Mouse (Mus musculus): ENCODE data around the gene Dtnbp1. TPM values are rescaled to one million over a fixed set of nuclear protein-coding genes. Genes with fewer than 3 reads are reported as not detected.

The Dtnbp1 gene
- polyA plus RNA-seq, 1 experiment: 63.7 TPM

DNA sequence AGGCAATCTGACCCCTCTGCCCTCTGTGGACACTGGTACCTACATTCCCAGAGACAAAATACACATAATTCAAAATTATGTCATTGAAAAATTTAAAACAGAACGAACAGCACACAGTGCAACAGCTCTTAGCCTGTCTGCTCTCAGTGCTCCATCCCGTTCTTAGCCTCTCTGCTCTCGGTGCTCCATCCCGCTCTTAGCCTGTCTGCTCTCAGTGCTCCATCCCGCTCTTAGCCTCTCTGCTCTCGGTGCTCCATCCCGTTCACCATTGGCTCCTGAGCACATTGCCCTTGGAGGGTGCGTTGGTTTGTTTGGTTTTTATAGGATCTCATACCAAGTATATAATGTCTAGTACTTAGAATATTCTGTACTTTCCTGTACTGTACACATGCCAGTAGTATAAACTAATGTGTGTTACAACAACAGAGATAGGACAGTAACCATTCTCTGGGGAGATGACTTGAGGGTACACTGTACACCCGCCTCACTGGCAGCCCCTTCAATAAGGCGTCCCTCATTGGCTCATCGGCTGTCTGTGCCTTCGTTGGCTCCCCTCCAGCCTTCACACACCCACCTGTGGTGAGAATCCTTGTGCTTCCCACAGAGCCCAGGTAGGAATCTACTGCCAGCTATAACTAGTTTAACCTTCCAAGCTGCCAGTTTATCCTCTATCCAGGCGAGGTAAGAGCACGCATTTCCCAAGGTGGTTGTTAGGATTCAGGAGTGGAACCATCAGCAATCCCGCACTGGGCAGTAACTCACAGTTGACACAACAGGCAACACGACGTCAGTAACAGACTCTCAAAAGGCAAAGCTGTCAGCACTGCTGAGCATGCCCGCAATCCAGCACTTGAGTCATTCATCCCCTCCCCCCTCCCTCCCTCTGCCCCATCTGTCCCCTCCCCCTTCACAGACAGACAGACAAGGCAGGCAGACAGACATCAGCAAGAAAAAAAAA is 69.4 kb downstream of the Dtnbp1 start:
- Histone ChIP-seq H3K4me3 (replicated peaks) (no peak overlapping the region), H3K9me3 (no peaks in the 10 kb centered on the region), H3K4me1 (peaks cover 74% of the 10 kb centered on the region), H3K27me3 (replicated peaks) (no peaks in the 10 kb centered on the region), H3K36me3 (replicated peaks; ENCODE audit: low read length) (peaks cover 84% of the 10 kb centered on the region)
- no peak for TF ChIP-seq FLI1 (IDR thresholded peaks at IDR 0.05; ENCODE audit: low read length)
- no peak for TF ChIP-seq GATA1 (IDR thresholded peaks at IDR 0.05; ENCODE audit: borderline replicate concordance, low read length)

- TF ChIP-seq GATA1 (IDR thresholded peaks at IDR 0.05; ENCODE audit: borderline replicate concordance, low read length) (no peak), FLI1 (IDR thresholded peaks at IDR 0.05; ENCODE audit: low read length) (no peak)
- H3K36me3 ChIP-seq (replicated peaks; ENCODE audit: low read length): peaks cover 95% of the 10 kb centered on the region
Measured at GRCm38 (mm10) chr13:44926311-44926710, 75.6 kb downstream of the Dtnbp1 start.

DNA sequence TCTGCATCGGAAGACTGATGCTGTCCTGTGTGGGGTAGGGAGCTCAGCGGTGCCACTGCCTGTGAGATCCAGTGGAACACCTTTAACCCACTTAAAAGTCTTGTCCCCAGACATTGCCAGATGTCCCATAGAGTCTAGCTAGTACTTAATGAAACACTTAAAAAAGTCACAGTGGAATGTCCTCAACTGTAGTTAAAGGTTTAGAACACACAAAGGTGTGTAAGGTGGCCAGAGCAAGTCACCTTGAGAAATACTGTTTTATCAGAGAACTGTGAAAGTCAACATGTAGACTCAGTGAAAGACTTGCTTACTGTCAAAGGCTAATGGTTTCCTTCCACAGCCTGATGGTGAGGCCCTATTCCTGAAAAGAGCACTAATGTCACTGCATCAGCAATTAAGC is 76.8 kb downstream of the Dtnbp1 start:
- no peak for TF ChIP-seq FLI1 (IDR thresholded peaks at IDR 0.05; ENCODE audit: low read length)
- TF ChIP-seq GATA1 (IDR thresholded peaks at IDR 0.05; ENCODE audit: borderline replicate concordance, low read length): no peak
- Histone ChIP-seq H3K27me3 (replicated peaks) (no peaks in the 10 kb centered on the region), H3K9me3 (no peaks in the 10 kb centered on the region), H3K36me3 (replicated peaks; ENCODE audit: low read length) (peaks cover 95% of the 10 kb centered on the region), H3K4me3 (replicated peaks) (no peak overlapping the region), H3K4me1 (peaks cover 71% of the 10 kb centered on the region)

More at GRCm38 (mm10) chr13:44926311-44926710, 75.6 kb downstream of the Dtnbp1 start:
- Histone ChIP-seq H3K4me3 (replicated peaks) (no peak overlapping the region), H3K4me1 (peaks cover 77% of the 10 kb centered on the region), H3K9me3 (no peaks in the 10 kb centered on the region), H3K27me3 (replicated peaks) (no peaks in the 10 kb centered on the region)

DNA sequence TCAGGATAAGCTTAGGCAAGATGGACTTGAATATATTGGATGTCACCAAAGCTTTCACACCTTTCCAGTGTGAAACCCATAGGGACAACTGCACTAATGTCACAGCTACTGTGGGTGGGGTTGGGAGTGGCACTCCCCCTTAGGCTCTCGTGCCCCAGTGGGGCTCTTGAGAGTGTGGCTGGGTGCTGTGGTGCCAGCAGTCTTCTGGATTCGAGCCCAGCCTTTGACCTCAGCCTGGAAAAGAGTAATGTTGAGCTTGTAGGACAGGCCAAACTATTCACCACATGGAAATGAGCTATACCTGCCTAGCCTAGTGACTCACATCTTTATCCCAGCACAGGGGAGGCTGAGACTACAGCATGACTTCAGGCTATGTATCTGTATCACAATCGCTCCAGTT is 77.9 kb downstream of the Dtnbp1 start:
- Histone ChIP-seq H3K9me3 (no peaks in the 10 kb centered on the region), H3K4me1 (peaks cover 65% of the 10 kb centered on the region), H3K27me3 (replicated peaks) (no peaks in the 10 kb centered on the region), H3K36me3 (replicated peaks; ENCODE audit: low read length) (peaks cover 97% of the 10 kb centered on the region), H3K4me3 (replicated peaks) (no peak overlapping the region)
- TF ChIP-seq FLI1 (IDR thresholded peaks at IDR 0.05; ENCODE audit: low read length) (no peak), GATA1 (IDR thresholded peaks at IDR 0.05; ENCODE audit: borderline replicate concordance, low read length) (no peak)

- Histone ChIP-seq H3K4me3 (replicated peaks) (no peak overlapping the region), H3K36me3 (replicated peaks; ENCODE audit: low read length) (peaks cover 98% of the 10 kb centered on the region)
- no peak for TF ChIP-seq FLI1 (IDR thresholded peaks at IDR 0.05; ENCODE audit: low read length)
- no peak for TF ChIP-seq GATA1 (IDR thresholded peaks at IDR 0.05; ENCODE audit: borderline replicate concordance, low read length)
Measured at GRCm38 (mm10) chr13:44921721-44922120, 80.2 kb downstream of the Dtnbp1 start.

DNA sequence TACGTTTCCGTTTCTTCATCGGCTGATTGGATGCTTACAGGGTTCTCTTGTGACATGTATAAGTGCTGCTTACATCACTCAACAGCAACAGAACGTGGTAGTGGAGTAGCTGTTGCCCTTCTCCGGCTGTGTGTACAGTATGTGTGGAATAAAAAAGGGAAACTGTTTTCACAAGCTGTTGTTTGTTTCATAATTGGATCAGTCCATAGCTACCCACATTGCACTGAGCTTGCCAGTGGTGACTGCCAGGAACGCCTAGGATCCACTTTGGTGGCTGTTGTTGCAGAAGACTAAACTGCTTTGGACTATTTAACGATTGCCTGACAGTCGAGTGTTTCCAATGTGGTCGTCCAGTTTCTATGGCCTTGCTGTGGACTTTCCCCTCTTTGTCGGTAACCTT is 80.9 kb downstream of the Dtnbp1 start:
- Histone ChIP-seq H3K4me3 (replicated peaks) (no peak overlapping the region), H3K4me1 (peaks cover 60% of the 10 kb centered on the region), H3K36me3 (replicated peaks; ENCODE audit: low read length) (peaks cover 100% of the 10 kb centered on the region), H3K27me3 (replicated peaks) (no peaks in the 10 kb centered on the region), H3K9me3 (no peaks in the 10 kb centered on the region)
- no peak for TF ChIP-seq GATA1 (IDR thresholded peaks at IDR 0.05; ENCODE audit: borderline replicate concordance, low read length)
- no peak for TF ChIP-seq FLI1 (IDR thresholded peaks at IDR 0.05; ENCODE audit: low read length)

More at GRCm38 (mm10) chr13:44921721-44922120, 80.2 kb downstream of the Dtnbp1 start:
- Histone ChIP-seq H3K4me1 (peaks cover 62% of the 10 kb centered on the region), H3K27me3 (replicated peaks) (no peaks in the 10 kb centered on the region), H3K9me3 (no peaks in the 10 kb centered on the region)

DNA sequence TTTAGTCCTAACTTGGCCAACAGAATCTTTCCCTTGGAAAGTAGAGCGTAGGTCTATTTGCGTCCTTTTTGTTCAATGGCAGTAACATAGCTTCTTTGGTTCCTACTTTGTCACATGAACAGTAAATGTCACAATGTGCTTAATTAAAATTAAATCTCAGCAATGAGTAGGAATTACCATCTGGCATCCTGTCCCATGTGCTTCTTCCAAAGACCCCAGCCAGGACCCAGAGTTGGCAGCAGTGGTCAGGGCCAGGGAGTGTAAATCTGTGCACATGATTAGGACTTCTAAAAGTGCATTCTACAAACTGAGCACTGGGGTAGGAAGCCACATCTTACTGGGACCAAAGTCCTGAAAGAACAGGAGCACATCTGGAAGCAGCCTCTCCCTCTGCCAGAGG is 83.7 kb downstream of the Dtnbp1 start:
- no peaks in the 10 kb centered on the region for H3K27me3 ChIP-seq (replicated peaks)
- H3K36me3 ChIP-seq (replicated peaks; ENCODE audit: low read length): peaks cover 100% of the 10 kb centered on the region
- TF ChIP-seq GATA1 (IDR thresholded peaks at IDR 0.05; ENCODE audit: borderline replicate concordance, low read length) (no peak), FLI1 (IDR thresholded peaks at IDR 0.05; ENCODE audit: low read length) (no peak)
- H3K4me1 ChIP-seq: peaks cover 39% of the 10 kb centered on the region
- no peaks in the 10 kb centered on the region for H3K9me3 ChIP-seq
- no peak overlapping the region for H3K4me3 ChIP-seq (replicated peaks)

GRCm38 (mm10) chr13:44917202-44917601 is 84.7 kb downstream of the Dtnbp1 start:
- H3K4me1 ChIP-seq: peaks cover 36% of the 10 kb centered on the region
- TF ChIP-seq GATA1 (IDR thresholded peaks at IDR 0.05; ENCODE audit: borderline replicate concordance, low read length): no peak
- no peak for TF ChIP-seq FLI1 (IDR thresholded peaks at IDR 0.05; ENCODE audit: low read length)
- H3K27me3 ChIP-seq (replicated peaks): no peaks in the 10 kb centered on the region
- H3K36me3 ChIP-seq (replicated peaks; ENCODE audit: low read length): peaks cover 100% of the 10 kb centered on the region
- no peak overlapping the region for H3K4me3 ChIP-seq (replicated peaks)
- no peaks in the 10 kb centered on the region for H3K9me3 ChIP-seq

DNA sequence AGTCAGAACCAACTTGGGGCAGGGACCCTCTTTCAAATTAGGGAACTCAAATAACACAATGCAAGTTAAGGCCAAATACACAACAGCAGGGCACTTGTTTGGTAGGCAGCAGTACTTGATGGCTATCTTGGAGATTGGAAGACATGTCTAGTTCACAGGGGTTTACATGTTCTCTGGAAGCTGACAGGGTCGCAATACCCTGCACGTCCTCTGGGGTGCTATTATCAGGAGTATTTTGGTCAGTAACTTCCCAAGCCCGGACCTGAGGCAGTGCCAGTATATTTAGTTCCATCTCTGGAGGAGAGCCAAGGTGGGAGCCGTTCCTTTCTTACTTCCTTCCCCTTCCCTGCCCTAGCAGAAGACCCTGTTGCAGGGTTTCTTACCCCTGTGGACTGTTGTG is 86.0 kb downstream of the Dtnbp1 start:
- Histone ChIP-seq H3K36me3 (replicated peaks; ENCODE audit: low read length) (peaks cover 100% of the 10 kb centered on the region), H3K4me3 (replicated peaks) (no peak overlapping the region), H3K27me3 (replicated peaks) (no peaks in the 10 kb centered on the region), H3K9me3 (no peaks in the 10 kb centered on the region), H3K4me1 (peaks cover 32% of the 10 kb centered on the region)
- TF ChIP-seq GATA1 (IDR thresholded peaks at IDR 0.05; ENCODE audit: borderline replicate concordance, low read length): no peak
- TF ChIP-seq FLI1 (IDR thresholded peaks at IDR 0.05; ENCODE audit: low read length): no peak

GRCm38 (mm10) chr13:44915382-44915781 is 86.6 kb downstream of the Dtnbp1 start:
- H3K9me3 ChIP-seq: no peaks in the 10 kb centered on the region
- peaks cover 100% of the 10 kb centered on the region for H3K36me3 ChIP-seq (replicated peaks; ENCODE audit: low read length)
- H3K27me3 ChIP-seq (replicated peaks): no peaks in the 10 kb centered on the region
- TF ChIP-seq FLI1 (IDR thresholded peaks at IDR 0.05; ENCODE audit: low read length): no peak
- peaks cover 36% of the 10 kb centered on the region; the same call in 1 of the 2 replicates for H3K4me1 ChIP-seq
- no peak overlapping the region for H3K4me3 ChIP-seq (replicated peaks)

Measured in megakaryocyte, embryonic 14.5 days (primary cell).